Mouse (Mus musculus): ENCODE data around the gene Tom1l2.
A peak's percentile ranks its signal among the peaks of the same experiment; 100 is the strongest.

Gene Tom1l2

GRCm38 (mm10) chr11:60264651-60265050 is 88.1 kb downstream of the Tom1l2 start:
- DNase-seq (ENCODE audit: low spot score): no peak

- DNase-seq (ENCODE audit: low spot score): no peak
Measured at GRCm38 (mm10) chr11:60262396-60262795, 90.3 kb downstream of the Tom1l2 start.

GRCm38 (mm10) chr11:60260743-60261142 is 92.0 kb downstream of the Tom1l2 start:
- no peak for DNase-seq (ENCODE audit: low spot score)

- no peak for DNase-seq (ENCODE audit: low spot score)
Measured at GRCm38 (mm10) chr11:60257696-60258095, 95.0 kb downstream of the Tom1l2 start.

GRCm38 (mm10) chr11:60256713-60257112 is 96.0 kb downstream of the Tom1l2 start:
- no peak for DNase-seq (ENCODE audit: low spot score)

- DNase-seq (ENCODE audit: low spot score): no peak
Measured at GRCm38 (mm10) chr11:60256176-60256681, 96.5 kb downstream of the Tom1l2 start.

DNA sequence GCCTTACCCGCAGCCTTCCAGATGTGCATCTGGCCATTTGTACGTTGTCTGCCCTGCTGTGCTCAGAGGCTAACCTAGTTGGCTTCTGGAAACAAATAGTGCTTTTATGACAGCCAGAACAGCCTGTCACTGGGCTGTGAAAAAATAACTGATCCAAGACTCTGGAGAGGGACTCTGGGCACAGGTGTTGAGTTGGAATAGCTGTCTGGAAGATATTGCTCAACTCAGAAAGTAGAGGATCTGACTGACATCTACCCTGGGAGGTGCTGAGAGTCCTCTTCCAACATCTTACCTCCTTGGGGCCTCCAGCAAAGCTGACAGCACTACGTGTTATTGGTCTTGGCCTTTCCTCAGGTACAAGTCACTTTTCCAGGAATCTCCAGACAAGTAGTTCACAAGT is 97.1 kb downstream of the Tom1l2 start:
- no peak for DNase-seq (ENCODE audit: low spot score)

GRCm38 (mm10) chr11:60255181-60255580 is 97.5 kb downstream of the Tom1l2 start:
- DNase-seq (ENCODE audit: low spot score): no peak

- no peak for DNase-seq (ENCODE audit: low spot score)
Measured at GRCm38 (mm10) chr11:60254308-60254707, 98.4 kb downstream of the Tom1l2 start.

- no peak for DNase-seq (ENCODE audit: low spot score)
Measured at GRCm38 (mm10) chr11:60253546-60253945, 99.2 kb downstream of the Tom1l2 start.

- peak; percentile 67 for DNase-seq (ENCODE audit: low spot score)
Measured at GRCm38 (mm10) chr11:60250971-60251643, 101.6 kb downstream of the Tom1l2 start.

DNA sequence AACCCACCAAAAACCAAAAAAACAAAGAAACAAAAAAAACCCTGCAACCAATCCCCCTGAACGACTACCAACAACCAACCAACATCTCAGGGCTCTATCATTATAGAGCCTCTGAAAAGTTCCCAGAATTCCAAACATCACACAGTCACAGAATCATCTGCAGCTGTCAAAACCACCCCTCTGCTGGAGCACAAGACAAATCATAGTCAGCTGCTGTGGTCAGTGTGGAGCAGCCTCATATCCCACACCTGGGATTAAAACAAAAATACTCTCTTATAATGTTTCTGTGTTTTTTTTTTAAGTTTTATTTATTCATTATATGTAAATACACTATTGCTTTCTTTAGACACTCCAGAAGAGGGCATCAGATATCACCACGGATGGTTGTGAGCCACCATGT is 102.8 kb downstream of the Tom1l2 start:
- DNase-seq (ENCODE audit: low spot score): no peak

GRCm38 (mm10) chr11:60248596-60249404 is 103.9 kb downstream of the Tom1l2 start:
- DNase-seq (ENCODE audit: low spot score): no peak

DNA sequence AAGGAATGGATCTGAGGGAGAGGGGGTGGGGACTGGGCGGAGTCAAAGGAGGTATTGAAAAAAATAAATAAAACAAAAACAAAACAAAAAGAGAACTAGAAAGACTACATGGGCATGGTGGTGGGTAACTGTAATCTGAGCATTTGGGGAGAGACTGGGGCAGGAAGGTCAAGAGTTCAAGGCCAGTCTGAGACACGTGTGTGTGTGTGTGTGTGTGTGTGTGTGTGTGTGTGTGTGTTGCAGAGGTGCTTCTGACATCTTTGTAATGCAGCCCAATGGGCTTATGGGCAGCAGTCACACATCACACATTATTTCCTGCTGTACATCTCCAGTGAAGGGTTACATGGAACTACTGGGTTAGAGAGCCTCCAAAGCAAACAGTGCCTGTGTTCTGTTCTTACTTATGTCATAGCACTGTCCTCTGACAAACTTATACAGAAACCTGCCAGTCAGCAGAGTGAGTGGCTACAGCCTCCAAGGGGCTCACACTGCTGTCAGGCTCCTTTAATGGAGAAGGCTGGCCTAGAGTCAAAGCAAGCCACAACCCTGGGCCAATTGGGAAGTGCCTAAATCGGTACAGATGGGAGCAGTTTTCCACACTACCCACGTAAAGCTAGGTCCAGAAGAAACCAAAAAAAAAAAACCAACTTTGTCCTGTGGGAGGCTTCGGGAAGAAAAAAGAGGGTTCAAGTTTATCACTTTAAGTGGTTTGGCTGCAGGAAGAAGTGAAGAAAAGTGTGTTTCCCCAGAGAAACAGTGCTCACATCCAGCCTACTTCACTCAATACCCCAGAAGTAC is 104.8 kb downstream of the Tom1l2 start:
- no peak for DNase-seq (ENCODE audit: low spot score)

- no peak for DNase-seq (ENCODE audit: low spot score)
Measured at GRCm38 (mm10) chr11:60246077-60246476, 106.6 kb downstream of the Tom1l2 start.

DNA sequence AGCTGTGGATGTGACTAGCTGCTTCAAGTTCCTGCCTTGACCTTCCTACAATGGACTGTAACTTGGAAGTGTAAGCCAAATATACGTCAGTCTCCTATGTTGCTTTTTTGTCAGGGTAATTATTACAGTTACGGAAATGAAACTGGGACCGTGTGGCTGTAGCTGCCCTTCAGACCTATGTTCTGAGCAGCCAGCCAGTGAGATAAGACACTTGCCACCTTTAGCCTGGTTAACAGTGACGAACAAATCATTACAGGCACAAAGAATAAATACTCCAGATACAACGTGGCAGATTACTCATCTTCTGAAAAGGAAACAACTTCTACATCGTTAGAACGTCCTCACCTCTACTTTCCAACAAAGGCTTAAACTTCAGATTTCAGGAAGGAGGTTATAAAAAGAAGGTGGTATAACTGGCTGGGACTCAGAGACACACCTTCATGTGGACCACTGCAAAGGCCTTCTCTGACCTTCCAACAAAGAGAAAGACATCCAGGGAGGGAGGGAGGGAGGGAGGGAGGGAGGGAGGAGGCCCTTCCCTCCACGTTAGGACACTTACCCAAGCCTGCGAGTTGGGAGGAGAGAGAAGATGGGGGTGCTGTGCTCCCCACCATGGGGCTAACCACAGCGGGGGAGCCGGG is 108.1 kb downstream of the Tom1l2 start:
- no peak for DNase-seq (ENCODE audit: low spot score)

DNA sequence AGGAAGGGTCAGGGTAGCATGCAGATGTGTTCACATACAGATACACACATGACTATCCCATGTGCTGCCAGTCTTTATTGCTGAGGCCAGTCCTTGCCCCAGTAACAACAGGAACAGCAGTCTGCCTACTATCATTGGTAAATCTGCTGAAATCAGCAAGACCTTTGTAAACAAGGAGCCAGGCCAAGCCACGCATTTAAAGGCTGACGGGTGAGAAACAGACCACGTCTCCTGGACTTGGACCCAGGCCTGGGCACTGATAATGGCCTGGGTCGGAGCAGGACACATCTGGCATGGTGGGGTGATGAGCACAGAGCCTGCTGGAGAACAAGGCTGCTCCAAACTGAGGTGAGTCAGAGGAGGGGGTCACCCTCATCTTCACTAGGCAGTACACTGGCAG is 112.2 kb downstream of the Tom1l2 start:
- DNase-seq (ENCODE audit: low spot score): peak; percentile 83

- no peak for DNase-seq (ENCODE audit: low spot score)
Measured at GRCm38 (mm10) chr11:60235351-60235750, 117.4 kb downstream of the Tom1l2 start.

DNA sequence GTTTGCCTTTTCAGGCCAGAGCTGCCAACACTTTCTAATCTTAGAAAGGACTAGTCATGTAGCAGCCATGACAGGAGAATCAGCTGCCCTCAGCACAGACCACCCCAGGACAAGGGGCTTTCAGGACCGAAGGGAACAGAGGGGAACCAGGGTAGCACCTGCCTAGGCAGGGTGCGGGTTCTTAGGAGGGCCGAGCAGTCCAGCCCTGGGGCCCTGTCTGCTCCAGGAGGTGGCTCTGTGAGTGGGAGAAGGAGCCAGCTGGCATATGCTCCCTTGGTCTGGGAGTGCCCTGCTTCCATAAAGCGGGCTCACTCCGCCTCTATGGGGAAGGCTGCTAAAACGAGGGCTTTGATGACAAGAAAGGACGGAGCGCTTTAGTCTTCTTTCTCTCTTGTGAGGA is 119.5 kb downstream of the Tom1l2 start:
- no peak for DNase-seq (ENCODE audit: low spot score)

DNA sequence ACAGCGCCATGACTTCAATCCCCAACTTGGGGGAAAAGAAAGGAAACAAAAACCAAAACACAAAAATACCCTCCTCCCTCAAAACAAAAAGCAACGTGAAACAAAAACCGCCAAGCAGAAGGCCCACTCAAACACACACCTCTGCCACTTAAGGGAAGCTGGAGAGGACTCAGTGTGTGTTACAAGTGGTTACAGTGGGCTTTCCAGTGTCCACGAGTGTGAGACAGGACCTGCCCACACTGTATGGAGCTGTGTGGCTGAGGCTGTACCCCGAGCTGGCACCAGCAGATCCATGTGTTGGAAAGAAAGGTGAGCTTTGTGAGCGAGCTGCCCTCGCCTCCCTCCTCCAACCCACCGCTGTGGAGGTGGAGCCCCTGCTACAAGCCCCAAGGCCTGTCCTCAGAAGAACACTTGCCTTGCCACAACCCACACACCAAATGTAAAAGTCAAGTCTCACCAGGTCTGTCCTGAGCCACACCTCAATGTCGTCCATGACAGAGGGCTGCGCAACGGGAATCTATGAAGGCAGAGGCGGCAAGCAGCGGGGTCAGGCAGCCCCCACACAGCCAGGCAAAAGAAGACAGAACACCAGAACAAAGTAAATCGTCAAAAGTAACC is 120.2 kb downstream of the Tom1l2 start:
- DNase-seq (ENCODE audit: low spot score): no peak

GRCm38 (mm10) chr11:60231951-60232350 is 120.8 kb downstream of the Tom1l2 start:
- no peak for DNase-seq (ENCODE audit: low spot score)

- no peak for DNase-seq (ENCODE audit: low spot score)
Measured at GRCm38 (mm10) chr11:60231326-60231725, 121.4 kb downstream of the Tom1l2 start.

All from MN1 (cell line).